Mouse (Mus musculus): ENCODE data around the gene Tacc3.

GRCm38 (mm10) chr5:33630061-33630460 lies 27.9 kb upstream of the Tacc3 start:
- no peak for TF ChIP-seq CTCF (IDR thresholded peaks at IDR 0.05; ENCODE audit: borderline replicate concordance, insufficient read depth, low read depth, low read length)
- TF ChIP-seq POLR2A (IDR thresholded peaks at IDR 0.05; ENCODE audit: borderline replicate concordance, insufficient read depth, low read length), result no peak
